Mouse (Mus musculus) urinary bladder, postnatal 4 days (tissue): ENCODE measurements around the gene Olfr1263.

Experiments used
- DNase-seq, 2 experiments: peaks; one replicate each; pipeline ENCODE4 v3.0.0; 2021 to 2022; ENCODE audit warnings: low spot score in 2 of 2

The Olfr1263 gene

GRCm38 (mm10) chr2:90011831-90012230 is at the start of gene Olfr1263:
TSS of gene Olfr1263 (plus strand) at chr2:90012131.
- DNase-seq, result no peak

DNA sequence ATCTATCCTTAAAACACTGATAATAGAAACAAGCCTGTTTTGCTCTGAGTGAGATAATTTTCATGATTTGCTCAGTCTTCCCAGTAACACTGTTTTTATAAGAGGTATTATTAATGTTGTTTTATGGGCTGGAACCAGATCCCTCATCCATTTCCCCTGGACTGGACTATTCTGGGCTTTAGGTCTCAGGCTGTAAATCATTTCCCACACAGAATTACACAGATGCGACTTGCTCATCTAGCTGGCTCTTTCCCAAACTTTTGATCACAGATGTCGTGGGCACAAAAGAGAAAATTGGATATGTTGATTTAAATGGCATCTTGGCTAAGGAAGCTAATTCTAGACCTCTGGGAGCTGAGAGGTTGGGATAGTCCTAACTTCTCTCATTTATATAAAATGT is 37.7 kb upstream of the Olfr1263 start, which contains the start of gene Olfr1260:
Gene Olfr1260, plus strand, starts transcription at position 157 of the 400 bp plus-strand sequence.
- DNase-seq, result no peak

DNA sequence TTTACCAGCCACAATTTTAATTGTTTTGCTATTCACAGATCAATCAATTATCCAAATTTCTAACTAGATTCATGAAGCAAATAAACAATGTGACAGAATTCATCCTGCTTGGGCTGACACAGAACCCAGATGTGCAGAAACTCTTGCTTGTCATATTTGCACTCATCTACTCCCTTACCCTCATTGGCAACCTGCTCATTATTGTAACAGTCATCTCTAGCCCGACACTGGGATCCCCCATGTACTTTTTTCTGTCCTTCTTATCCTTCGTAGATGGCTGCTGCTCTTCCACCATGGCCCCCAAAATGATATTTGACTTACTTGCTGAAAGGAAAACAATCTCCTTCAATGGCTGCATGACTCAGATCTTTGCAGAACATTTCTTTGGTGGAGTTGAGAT is 34.2 kb upstream of the Olfr1263 start:
- DNase-seq, result no peak

- DNase-seq, result no peak
Observed at GRCm38 (mm10) chr2:89990921-89991320, 21.0 kb upstream of the Olfr1263 start, which contains the start of gene Olfr1261. TSS of gene Olfr1261 (plus strand) at chr2:89991221.

DNA sequence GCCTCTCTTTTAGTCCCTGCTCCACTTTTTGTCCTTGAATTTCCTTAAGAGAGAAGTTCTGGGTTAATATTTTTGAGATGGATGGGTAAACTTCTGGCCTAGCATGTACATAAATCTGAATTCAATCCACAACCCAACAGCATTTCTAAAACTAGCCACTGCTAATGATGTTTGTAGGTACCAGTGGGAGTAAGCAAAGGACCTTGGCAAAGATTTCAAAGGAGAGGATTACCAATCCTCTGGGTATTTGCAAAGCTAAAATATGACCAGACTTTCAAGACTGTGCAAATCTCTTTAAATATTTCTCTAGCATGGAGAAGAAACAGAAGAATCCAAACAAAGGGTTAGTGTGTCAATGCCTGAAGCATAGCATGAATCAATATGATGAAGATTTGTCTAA is 12.1 kb upstream of the Olfr1263 start, which contains the start of gene Olfr1262:
Gene Olfr1262, plus strand, starts transcription at position 301 of the 400 bp plus-strand sequence.
- no peak for DNase-seq

DNA sequence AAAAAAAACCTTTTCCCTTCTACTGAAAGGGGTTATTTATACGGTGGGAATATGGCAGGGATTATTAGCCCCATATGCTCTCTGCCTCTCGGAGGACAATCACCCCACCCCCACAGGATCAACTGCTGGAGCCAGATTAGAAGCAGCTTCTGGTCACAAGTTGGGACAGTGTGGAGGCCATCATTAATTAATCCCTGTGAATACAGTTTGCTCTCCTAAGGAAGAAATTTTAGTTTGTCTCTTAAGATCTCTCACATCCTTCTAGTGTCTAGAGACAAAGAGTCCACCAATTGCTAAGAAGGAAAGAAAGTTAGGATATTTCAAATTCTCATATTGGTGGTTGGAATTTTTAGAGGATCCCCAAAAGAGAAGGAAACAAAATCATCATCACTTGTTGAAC is 13.5 kb downstream of the Olfr1263 start, which contains the start of gene Olfr1264:
Gene Olfr1264, minus strand, starts transcription at position 101 of the 400 bp plus-strand sequence.
- DNase-seq, result no peak

DNA sequence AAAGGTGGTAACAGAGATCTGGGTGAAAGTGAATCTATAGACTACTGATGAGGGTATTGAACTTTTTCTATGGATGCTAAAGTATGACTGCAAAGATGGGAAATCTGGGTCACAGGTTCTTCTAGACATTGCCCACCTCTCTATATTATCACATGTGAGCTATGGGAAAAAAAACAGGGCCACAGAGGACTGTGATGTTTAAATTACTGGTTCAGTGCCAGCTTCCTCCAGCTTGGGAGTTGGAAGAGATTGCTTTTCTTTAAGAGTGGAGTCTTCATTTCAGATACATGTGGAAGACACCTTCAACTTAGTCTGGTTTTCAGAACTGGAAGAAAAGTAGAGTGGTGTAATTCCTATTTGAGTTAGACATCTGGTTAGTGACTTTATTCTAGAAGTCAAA is 23.1 kb downstream of the Olfr1263 start, which contains the start of gene Olfr1265:
Gene Olfr1265, plus strand, starts transcription at position 301 of the 400 bp plus-strand sequence.
- DNase-seq, result no peak

DNA sequence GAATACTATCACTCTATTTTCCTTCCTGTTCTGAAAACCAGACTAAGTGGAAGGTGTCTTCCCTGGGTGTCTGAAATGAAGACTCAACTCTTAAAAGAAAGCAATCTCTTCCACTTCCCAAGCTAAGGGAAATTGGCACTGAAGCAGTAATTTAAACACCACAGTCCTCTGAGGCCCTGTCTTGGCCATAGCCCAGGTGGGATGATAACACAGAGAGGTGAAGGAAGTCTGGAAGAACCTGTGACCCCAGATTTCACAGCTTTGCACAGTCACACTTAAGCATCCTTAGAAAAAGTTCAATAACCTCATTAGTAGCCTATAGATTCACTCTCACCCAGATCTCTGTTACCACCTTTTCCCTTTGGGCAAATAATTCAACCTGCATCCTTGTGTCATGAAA is 51.6 kb downstream of the Olfr1263 start, which contains the start of gene Olfr140:
Gene Olfr140, minus strand, starts transcription at position 101 of the 400 bp plus-strand sequence.
- no peak for DNase-seq
